Mouse (Mus musculus): ENCODE data around the gene Rspry1.

GRCm38 (mm10) chr8:94641938-94642337, 40.2 kb downstream of the Rspry1 start:
- TF ChIP-seq POLR2A (IDR thresholded peaks at IDR 0.05; ENCODE audit: insufficient read length, low read depth) (no peak), REST (IDR thresholded peaks at IDR 0.05; ENCODE audit: insufficient read depth, insufficient read length) (no peak), TCF12 (IDR thresholded peaks at IDR 0.05; ENCODE audit: insufficient read depth, poor library complexity, severe bottlenecking) (no peak), MAX (IDR thresholded peaks at IDR 0.05; ENCODE audit: low read depth) (no peak), SRF (IDR thresholded peaks at IDR 0.05; ENCODE audit: control insufficient read depth, insufficient read length, low read depth) (no peak), E2F4 (IDR thresholded peaks at IDR 0.05; ENCODE audit: insufficient read depth) (no peak), CEBPB (IDR thresholded peaks at IDR 0.05; ENCODE audit: insufficient read depth, poor library complexity, severe bottlenecking) (no peak), USF1 (IDR thresholded peaks at IDR 0.05; ENCODE audit: low read depth) (no peak), POLR2AphosphoS2 (IDR thresholded peaks at IDR 0.05; ENCODE audit: insufficient read length, low read depth) (no peak)

All from myocyte (in vitro differentiated cells).